Mouse (Mus musculus) forebrain, embryonic 12.5 days (tissue): Measurements from ENCODE around the gene Nhsl1. TPM values are rescaled to one million over a fixed set of nuclear protein-coding genes. Genes with fewer than 3 reads are reported as not detected.

Experiments
- ATAC-seq: fragments of 200-750 bp; cut with Nextera tagmentation; 2 replicates; pipeline ENCODE4 v1.8.0; 2017; ENCODE audit warnings: moderate TSS enrichment; ENCODE audit not compliant: low FRiP score
- H3K27ac ChIP-seq: fragments of 300-500 bp; sonication (generic); 2 replicates; pipeline ENCODE4 v1.5.1; 2016; ENCODE audit warnings: mild to moderate bottlenecking
- H3K27me3 ChIP-seq: fragments of 300-500 bp; sonication (generic); 2 replicates; pipeline ENCODE4 v1.6.1; 2016; ENCODE audit warnings: mild to moderate bottlenecking
- H3K36me3 ChIP-seq: fragments of 300-500 bp; sonication (generic); replicated peaks from 2 replicates; pipeline ENCODE4 v1.6.1; 2016; ENCODE audit warnings: mild to moderate bottlenecking
- H3K4me1 ChIP-seq: fragments of 300-500 bp; sonication (generic); 2 replicates; pipeline ENCODE4 v1.6.1; 2016
- H3K4me2 ChIP-seq: fragments of 300-500 bp; sonication (generic); 2 replicates; pipeline ENCODE4 v1.6.1; 2016; ENCODE audit warnings: mild to moderate bottlenecking, moderate library complexity
- H3K4me3 ChIP-seq: fragments of 300-500 bp; sonication (generic); replicated peaks from 2 replicates; pipeline ENCODE4 v1.5.1; 2016; ENCODE audit warnings: mild to moderate bottlenecking
- H3K9ac ChIP-seq: fragments of 300-500 bp; sonication (generic); 2 replicates; pipeline ENCODE4 v1.6.1; 2016; ENCODE audit warnings: mild to moderate bottlenecking
- H3K9me3 ChIP-seq: fragments of 300-500 bp; sonication (generic); 2 replicates; pipeline ENCODE4 v1.6.1; 2016
- WGBS: fragments of 180-500 bp; shearing (Covaris S2); methylation state at CpG from one replicate; pipeline ENCODE4 v1.1.7; 2016; 5-methylcytosine and 5-hydroxymethylcytosine counted together
- polyA plus RNA-seq: library from polyadenylated mRNA; unstranded; fragments of >200 nt; fragmentation: Nextera tagmentation; extraction: Ambion mirVana; gene quantifications from 2 replicates; pipeline ENCODE4 v1.2.1, GENCODE M21; 2016

The Nhsl1 gene
- polyA plus RNA-seq, result 15.9 and 17.2 TPM in 2 replicates

DNA sequence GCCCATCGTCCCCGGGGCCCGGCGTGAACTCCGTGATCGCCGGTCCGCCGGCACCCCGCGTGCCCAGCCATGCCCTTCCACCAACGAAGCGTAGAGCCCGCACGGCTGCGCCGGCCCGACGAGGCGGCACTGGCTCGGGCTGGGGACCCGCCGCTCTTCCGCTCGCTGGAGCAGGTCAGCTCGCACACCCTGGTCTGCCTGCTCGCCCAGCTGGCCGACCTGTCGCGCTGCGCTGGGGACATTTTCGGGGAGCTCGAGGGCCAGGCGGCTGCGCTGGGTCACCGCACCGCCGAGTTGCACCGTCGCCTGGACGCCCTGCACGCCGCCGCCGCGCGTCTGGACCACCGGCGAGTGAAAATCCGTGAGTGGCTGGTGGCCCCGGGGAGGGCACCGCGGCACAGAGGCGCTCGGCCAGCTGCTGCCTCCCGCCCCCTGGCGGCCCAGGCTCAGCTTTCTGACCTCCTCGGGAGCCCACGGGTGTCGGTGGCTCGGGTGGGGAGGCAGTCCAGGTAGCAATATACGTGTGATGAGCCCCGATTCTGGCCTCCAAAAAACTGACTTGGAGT lies at the start of gene Nhsl1:
Gene Nhsl1 (plus strand): TSS at position 70 of the 566 bp plus-strand sequence.
- WGBS, result under 1% methylated on average over 63 of the region's 63 CpGs
- Histone ChIP-seq H3K27ac (peak within 1 kb of the TSS; percentile 68), H3K9me3 (no peaks in the 10 kb centered on the region), H3K4me3 (peak within 1 kb of the TSS; percentile 79), H3K9ac (peak within 1 kb of the TSS; percentile 81), H3K36me3 (no peaks in the 10 kb centered on the region), H3K4me2 (peak within 1 kb of the TSS; percentile 93), H3K4me1 (peaks cover 17% of the 10 kb centered on the region), H3K27me3 (peaks cover 24% of the 10 kb centered on the region; the same call in 1 of the 2 replicates)
- peak; percentile 88 for ATAC-seq

GRCm38 (mm10) chr10:18276090-18276734 lies 42.6 kb upstream of the Nhsl1 start:
- H3K9me3 ChIP-seq, result no peaks in the 10 kb centered on the region
- ATAC-seq, result no peak
- WGBS, result 82% methylated on average over 4 of the region's 4 CpGs

DNA sequence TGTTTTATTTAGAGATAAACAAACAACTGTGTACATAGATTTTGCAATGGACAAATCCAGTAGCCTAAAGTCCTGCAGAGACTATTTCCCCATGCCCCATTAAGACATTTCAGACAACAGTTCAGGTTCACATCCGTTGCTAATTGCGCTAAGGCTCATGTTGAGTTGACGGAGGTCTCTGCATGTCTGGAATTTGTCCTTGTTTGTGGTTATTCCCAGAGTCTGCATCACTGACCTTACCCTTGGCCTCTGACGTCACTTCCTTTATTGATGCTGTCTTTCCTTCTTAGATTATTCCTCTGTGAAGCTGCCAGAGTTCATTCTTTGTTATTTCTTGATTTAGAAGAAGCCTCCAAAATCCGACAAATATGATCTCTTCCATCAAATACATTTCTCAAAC lies 34.8 kb upstream of the Nhsl1 start:
- 89% methylated on average over 5 of the region's 5 CpGs for WGBS
- Histone ChIP-seq H3K27me3 (no peaks in the 10 kb centered on the region), H3K9ac (no peak overlapping the region), H3K27ac (no peak overlapping the region), H3K4me1 (no peaks in the 10 kb centered on the region), H3K36me3 (no peaks in the 10 kb centered on the region), H3K9me3 (no peaks in the 10 kb centered on the region), H3K4me2 (no peak overlapping the region), H3K4me3 (no peak overlapping the region)
- ATAC-seq, result no peak

More at GRCm38 (mm10) chr10:18276090-18276734, 42.6 kb upstream of the Nhsl1 start:
- no peak overlapping the region for H3K27ac ChIP-seq
- H3K4me1 ChIP-seq, result no peaks in the 10 kb centered on the region
- H3K27me3 ChIP-seq, result no peaks in the 10 kb centered on the region
- no peak overlapping the region for H3K9ac ChIP-seq
- no peak overlapping the region for H3K4me2 ChIP-seq
- H3K4me3 ChIP-seq, result no peak overlapping the region
- no peaks in the 10 kb centered on the region for H3K36me3 ChIP-seq

DNA sequence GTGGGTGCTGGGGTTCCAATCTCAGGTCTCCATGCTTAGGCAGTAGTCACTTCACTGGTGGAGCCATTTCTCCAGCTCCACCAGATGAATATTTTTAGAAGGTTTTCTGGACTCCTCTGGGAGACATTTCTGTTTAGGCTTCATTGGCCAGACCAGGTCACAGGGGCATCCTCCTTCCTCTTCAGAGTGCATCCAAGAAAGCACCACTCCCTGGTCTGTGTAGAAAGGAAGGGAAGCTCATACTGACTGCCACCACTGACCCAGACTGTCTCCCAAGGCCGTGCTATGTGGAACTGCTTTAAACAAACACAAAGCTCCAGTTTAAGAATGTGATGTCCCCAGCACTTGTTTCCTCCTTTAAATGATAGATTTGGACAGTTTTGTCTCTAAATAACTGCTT lies 29.3 kb upstream of the Nhsl1 start:
- H3K36me3 ChIP-seq, result no peaks in the 10 kb centered on the region
- no peaks in the 10 kb centered on the region for H3K4me1 ChIP-seq
- ATAC-seq, result no peak
- H3K9ac ChIP-seq, result no peak overlapping the region
- H3K4me2 ChIP-seq, result no peak overlapping the region
- H3K27me3 ChIP-seq, result no peaks in the 10 kb centered on the region
- 82% methylated on average over 1 of the region's 1 CpGs for WGBS
- no peak overlapping the region for H3K27ac ChIP-seq
- H3K9me3 ChIP-seq, result no peaks in the 10 kb centered on the region
- no peak overlapping the region for H3K4me3 ChIP-seq

- no peaks in the 10 kb centered on the region for H3K4me1 ChIP-seq
- H3K27me3 ChIP-seq, result no peaks in the 10 kb centered on the region
- WGBS, result 84% methylated on average over 5 of the region's 5 CpGs
- H3K36me3 ChIP-seq, result no peaks in the 10 kb centered on the region
- H3K4me3 ChIP-seq, result no peak overlapping the region
- no peak overlapping the region for H3K27ac ChIP-seq
- H3K9me3 ChIP-seq, result no peaks in the 10 kb centered on the region
- H3K9ac ChIP-seq, result no peak overlapping the region
- no peak overlapping the region for H3K4me2 ChIP-seq
- no peak for ATAC-seq
Observed at GRCm38 (mm10) chr10:18305106-18305505, 13.7 kb upstream of the Nhsl1 start.

GRCm38 (mm10) chr10:18315071-18315470 lies 3.7 kb upstream of the Nhsl1 start:
- Histone ChIP-seq H3K27me3 (peaks cover 23% of the 10 kb centered on the region; the same call in 1 of the 2 replicates), H3K27ac (no peak overlapping the region), H3K4me3 (no peak overlapping the region), H3K4me1 (peaks cover 15% of the 10 kb centered on the region), H3K9me3 (no peaks in the 10 kb centered on the region), H3K4me2 (no peak overlapping the region), H3K9ac (no peak overlapping the region), H3K36me3 (no peaks in the 10 kb centered on the region)
- WGBS, result 96% methylated on average over 1 of the region's 1 CpGs
- no peak for ATAC-seq

DNA sequence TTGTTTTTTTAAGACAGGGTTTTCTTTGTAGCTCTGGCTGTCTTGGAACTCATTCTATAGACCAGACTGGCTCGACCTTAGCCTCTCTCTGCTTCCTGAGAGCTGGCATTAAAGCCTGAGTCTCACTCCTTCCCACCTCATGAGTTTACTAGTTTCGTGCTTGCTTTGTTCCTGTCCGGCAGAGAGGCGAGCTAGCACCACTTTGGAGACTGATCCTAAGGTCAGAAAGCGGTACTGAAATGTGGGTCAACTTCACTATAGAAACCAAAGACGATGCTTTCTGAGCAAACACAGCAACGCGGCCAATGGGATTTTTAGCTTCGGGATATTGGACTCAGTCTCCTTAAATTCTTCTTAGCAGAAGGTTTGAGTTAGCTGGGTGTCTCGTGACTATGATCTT lies 1.3 kb upstream of the Nhsl1 start:
- Histone ChIP-seq H3K4me3 (no peak overlapping the region), H3K9me3 (no peaks in the 10 kb centered on the region), H3K27me3 (peaks cover 24% of the 10 kb centered on the region; the same call in 1 of the 2 replicates), H3K27ac (no peak overlapping the region), H3K4me1 (peaks cover 17% of the 10 kb centered on the region), H3K9ac (no peak overlapping the region), H3K4me2 (peak overlapping the region; percentile 93), H3K36me3 (no peaks in the 10 kb centered on the region)
- ATAC-seq, result no peak
- whole genome bisulfite sequencing, result 47% methylated on average over 10 of the region's 10 CpGs

GRCm38 (mm10) chr10:18317961-18318915 lies 547 bp upstream of the Nhsl1 start:
- WGBS, result 2% methylated on average over 56 of the region's 89 CpGs
- peak overlapping the region; percentile 79 for H3K4me3 ChIP-seq
- peak; percentile 81 for ATAC-seq

DNA sequence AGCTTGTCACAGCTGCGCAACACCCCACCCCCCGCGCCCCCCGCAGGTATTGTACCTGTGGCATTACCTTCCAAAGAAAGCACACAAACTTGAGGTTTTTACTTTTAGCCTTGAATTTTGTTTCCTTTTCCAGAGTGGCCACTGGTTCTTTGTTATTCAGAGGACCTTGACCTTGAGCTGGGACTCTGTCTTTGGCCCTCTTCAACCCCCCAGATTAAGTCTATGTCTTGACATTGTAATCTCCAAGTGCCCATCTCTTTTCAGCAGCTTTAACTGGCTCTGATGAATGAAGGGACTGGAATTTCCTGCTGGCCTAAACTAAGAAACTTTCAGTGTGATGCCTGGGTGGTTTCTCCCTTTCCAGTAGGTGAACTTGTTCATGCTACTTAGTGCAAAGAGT lies 906 bp downstream of the Nhsl1 start:
- no peaks in the 10 kb centered on the region for H3K9me3 ChIP-seq
- peaks cover 24% of the 10 kb centered on the region; the same call in 1 of the 2 replicates for H3K27me3 ChIP-seq
- 15% methylated on average over 4 of the region's 4 CpGs for WGBS
- peak overlapping the region; percentile 93 for H3K4me2 ChIP-seq
- H3K4me3 ChIP-seq, result peak overlapping the region; percentile 79
- no peak overlapping the region for H3K9ac ChIP-seq
- H3K4me1 ChIP-seq, result peaks cover 17% of the 10 kb centered on the region
- no peak overlapping the region for H3K27ac ChIP-seq
- no peaks in the 10 kb centered on the region for H3K36me3 ChIP-seq
- ATAC-seq, result no peak

More at GRCm38 (mm10) chr10:18317961-18318915, 547 bp upstream of the Nhsl1 start:
- Histone ChIP-seq H3K4me2 (peak overlapping the region; percentile 93), H3K27ac (peak overlapping the region; percentile 68), H3K36me3 (no peaks in the 10 kb centered on the region), H3K27me3 (peaks cover 24% of the 10 kb centered on the region; the same call in 1 of the 2 replicates), H3K4me1 (peaks cover 17% of the 10 kb centered on the region), H3K9me3 (no peaks in the 10 kb centered on the region), H3K9ac (peak overlapping the region; percentile 81)

GRCm38 (mm10) chr10:18321861-18322260 lies 3.1 kb downstream of the Nhsl1 start:
- Histone ChIP-seq H3K9me3 (no peaks in the 10 kb centered on the region), H3K4me3 (no peak overlapping the region), H3K36me3 (no peaks in the 10 kb centered on the region), H3K4me2 (no peak overlapping the region), H3K27ac (no peak overlapping the region), H3K4me1 (peaks cover 17% of the 10 kb centered on the region), H3K27me3 (peaks cover 21% of the 10 kb centered on the region; the same call in 1 of the 2 replicates), H3K9ac (no peak overlapping the region)
- ATAC-seq, result no peak
- 88% methylated on average over 6 of the region's 6 CpGs for WGBS

GRCm38 (mm10) chr10:18323701-18324100 lies 4.9 kb downstream of the Nhsl1 start:
- Histone ChIP-seq H3K36me3 (no peaks in the 10 kb centered on the region), H3K27me3 (peaks cover 16% of the 10 kb centered on the region; the same call in 1 of the 2 replicates), H3K9me3 (no peaks in the 10 kb centered on the region), H3K4me2 (no peak overlapping the region), H3K4me3 (no peak overlapping the region), H3K9ac (no peak overlapping the region), H3K4me1 (peaks cover 15% of the 10 kb centered on the region), H3K27ac (no peak overlapping the region)
- no peak for ATAC-seq
- WGBS, result 36% methylated on average over 4 of the region's 4 CpGs

GRCm38 (mm10) chr10:18328331-18328908 lies 9.6 kb downstream of the Nhsl1 start:
- H3K27ac ChIP-seq, result no peak overlapping the region
- no peak overlapping the region for H3K9ac ChIP-seq
- peaks cover 8% of the 10 kb centered on the region; the same call in 1 of the 2 replicates for H3K27me3 ChIP-seq
- 0 out of 2 replicates have a peak, but pooled peaks have one; percentile 16 for ATAC-seq
- no peaks in the 10 kb centered on the region for H3K36me3 ChIP-seq
- H3K4me3 ChIP-seq, result no peak overlapping the region
- H3K9me3 ChIP-seq, result no peaks in the 10 kb centered on the region
- 64% methylated on average over 5 of the region's 5 CpGs for WGBS
- peaks cover 35% of the 10 kb centered on the region for H3K4me1 ChIP-seq
- H3K4me2 ChIP-seq, result no peak overlapping the region
